Mouse (Mus musculus) spleen, adult 2 months (tissue): Measurements from ENCODE around the gene Spem1.

Experiments used
- CTCF ChIP-seq: fragments of 200-500 bp; IDR thresholded peaks from 2 replicates; pipeline ENCODE4 v1.5.1; 2011; ENCODE audit warnings: mild to moderate bottlenecking, inconsistent platforms; ENCODE audit not compliant: insufficient read depth, insufficient read length, insufficient replicate concordance; ENCODE audit errors: extremely low read depth
- POLR2A ChIP-seq: fragments of 200-500 bp; IDR thresholded peaks from 2 replicates; pipeline ENCODE4 v1.6.1; 2011; ENCODE audit warnings: low read depth, low read length, inconsistent platforms

- TF ChIP-seq POLR2A = no peak
- no peak for TF ChIP-seq CTCF
These were observed 44.3 kb downstream of the Spem1 start for GRCm38 (mm10) chr11:69777504-69778257.
